Mouse (Mus musculus): ENCODE data around the gene Adap1. TPM values are rescaled to one million over a fixed set of nuclear protein-coding genes. Genes with fewer than 3 reads are reported as not detected.
"Not testable (repeated sequence)": the region's sequence is repeated elsewhere in the genome, so short reads cannot be mapped to it uniquely, and the experiment has no call there.

Adap1 gene
- total RNA-seq, 4 experiments from 2014 or later: 2.5 to 7.0 (median 3.9) TPM

DNA sequence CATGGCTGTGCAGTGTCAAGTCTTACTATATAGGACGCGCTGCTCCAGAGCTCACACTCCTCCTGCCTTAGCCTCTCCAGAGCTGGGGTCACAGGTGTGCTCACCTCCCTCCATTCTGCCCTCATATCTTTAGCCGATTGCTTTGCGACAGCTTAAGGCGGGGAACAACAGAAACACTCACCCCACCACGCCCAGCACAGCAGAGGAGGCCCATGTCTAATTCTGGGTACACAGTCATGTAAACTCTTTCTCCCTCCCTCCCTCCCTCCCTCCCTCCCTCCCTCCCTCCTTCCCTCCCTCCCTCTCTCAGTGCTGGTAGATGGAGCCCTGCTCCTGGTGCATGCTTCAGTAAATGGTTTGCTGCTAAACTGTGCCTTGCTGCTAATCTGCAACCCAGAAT lies 24.3 kb upstream of the Adap1 start:
- no peak for DNase-seq

DNA sequence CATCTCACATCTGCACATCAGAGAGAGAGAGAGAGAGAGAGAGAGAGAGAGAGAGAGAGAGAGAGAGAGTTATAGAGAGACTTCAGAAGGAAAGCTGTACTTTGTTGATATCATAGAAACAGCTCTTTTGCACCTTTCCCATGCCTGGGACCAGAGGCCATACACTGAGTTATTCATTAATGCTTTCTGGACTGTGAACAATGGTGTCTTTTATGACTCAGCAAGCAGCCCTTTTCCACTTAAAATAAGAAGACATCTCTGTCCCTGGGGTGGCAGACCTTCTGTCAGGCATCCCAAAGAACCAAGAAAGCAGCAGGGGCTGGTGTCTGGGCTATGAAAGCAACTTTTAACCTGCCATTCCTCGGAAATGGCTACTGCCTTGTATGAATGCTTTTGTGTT lies 21.8 kb upstream of the Adap1 start:
- DNase-seq: no peak

DNA sequence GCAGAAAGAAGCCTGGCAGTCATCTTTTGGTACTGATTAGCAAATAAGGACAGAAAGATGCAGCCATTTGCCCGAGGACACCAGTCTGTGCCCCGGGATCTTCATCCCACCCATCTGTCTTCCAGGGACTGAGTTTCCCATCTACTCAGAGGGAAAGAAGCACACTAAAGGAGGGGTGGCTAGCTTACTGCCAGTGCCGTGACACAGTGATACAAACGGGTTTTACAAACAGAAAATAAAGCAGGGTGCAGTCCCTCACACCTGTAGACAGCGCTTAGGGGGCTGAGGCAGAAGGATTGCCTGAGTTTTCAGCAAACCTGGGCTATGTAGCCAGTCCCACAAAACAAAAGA lies 19.9 kb upstream of the Adap1 start:
- no peak for DNase-seq

DNA sequence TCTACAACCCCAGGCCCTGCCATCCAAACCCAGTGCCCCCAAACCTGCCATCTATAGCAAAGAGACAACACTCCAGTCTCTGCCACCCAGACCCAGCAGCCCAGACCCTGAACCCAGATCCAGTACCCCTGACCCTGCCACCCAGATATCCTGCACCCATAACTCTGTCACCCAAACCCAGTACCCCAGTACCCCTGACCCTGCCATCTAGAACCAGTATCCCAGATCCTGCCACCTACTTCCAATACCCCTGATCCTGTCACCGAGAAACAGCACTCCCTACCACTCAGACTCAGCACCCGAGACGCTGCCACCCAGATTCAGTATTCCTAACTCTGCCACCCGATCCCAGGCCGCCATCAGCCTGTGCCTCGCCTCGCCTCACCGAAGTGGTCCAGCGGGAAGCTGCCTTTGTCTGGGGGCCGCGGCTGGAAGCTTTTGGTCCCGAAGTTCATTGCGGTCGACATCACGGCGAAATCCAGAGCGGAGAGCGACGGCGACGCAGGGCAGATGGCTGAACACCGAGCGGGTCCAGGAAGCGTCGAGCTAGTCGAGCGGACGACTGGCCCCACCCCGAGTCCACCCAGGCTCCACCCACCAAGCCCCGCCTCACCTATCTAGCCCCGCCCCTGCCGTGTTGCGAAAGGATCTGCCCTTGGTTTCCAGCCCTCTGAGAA lies 19.4 kb upstream of the Adap1 start:
- peak; percentile 95 for DNase-seq

DNA sequence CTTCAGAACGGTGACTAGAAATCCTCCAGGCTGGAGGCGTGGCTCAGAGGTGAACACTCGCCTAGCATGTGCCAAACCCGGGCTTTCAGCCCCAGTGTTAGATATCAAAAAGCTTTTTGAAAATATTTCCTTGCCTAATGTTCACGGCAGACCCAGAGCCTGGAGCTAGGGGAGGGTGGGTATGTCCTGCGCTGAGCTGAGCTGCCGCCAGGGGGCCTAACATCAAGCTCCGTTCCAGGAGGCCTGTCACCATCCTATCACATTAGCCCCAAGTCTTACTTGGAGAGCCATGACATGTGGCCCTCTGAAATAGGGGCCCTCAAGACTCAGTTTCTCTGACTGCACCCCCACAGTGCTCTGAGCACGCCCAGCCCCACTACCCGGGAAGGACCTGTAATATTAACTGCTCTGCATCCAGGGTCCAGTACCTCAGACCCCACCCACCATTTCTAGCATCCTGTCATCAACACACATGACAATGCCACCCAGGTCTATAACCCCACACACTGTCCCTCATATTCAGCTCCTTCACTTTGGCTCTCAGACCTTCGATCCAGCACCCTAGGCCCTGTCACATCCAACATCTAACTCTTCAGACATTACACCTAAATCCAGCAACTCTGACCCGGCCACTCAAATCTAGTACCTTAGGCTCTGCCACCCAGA lies 18.7 kb upstream of the Adap1 start:
- peak; percentile 50 for DNase-seq

DNA sequence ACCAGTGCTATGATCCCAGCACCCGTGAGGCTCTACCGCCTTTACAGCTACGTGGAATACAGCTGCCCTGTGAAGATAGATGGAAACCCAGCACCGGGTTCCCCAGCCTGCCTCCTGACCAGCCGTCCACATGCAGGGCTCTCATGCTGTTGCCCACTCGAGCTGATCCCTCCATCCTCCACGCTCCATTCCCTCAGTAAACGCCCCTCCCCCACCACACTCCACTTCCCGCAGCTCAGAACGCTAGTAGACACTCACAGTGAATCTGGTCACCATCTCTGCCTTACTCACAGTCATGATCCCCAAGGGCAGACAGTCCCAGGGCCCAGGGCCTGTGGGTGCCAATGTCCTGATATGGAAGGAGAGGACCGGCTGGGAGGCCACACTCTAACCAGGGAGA lies 13.5 kb upstream of the Adap1 start:
- no peak for DNase-seq

DNA sequence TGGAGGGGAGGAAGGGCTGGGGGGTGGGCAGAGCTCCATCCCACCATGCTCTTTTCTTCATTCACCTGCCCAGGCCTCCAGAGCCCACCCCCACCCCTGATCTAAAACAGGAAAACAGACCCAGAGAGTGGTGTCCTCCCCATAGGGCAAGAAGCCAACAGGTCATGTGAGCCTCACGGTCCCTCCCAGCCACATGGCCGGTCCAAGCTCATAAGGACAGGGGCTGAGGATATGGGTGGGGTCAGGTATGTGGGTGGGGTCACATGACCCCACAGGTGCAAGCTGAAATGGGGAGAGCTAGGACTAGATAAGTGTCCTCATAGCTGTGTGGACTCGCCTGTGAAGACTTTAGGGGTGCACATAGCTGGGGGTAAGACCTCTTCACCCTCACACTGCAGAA lies 13.0 kb upstream of the Adap1 start:
- DNase-seq: no peak

DNA sequence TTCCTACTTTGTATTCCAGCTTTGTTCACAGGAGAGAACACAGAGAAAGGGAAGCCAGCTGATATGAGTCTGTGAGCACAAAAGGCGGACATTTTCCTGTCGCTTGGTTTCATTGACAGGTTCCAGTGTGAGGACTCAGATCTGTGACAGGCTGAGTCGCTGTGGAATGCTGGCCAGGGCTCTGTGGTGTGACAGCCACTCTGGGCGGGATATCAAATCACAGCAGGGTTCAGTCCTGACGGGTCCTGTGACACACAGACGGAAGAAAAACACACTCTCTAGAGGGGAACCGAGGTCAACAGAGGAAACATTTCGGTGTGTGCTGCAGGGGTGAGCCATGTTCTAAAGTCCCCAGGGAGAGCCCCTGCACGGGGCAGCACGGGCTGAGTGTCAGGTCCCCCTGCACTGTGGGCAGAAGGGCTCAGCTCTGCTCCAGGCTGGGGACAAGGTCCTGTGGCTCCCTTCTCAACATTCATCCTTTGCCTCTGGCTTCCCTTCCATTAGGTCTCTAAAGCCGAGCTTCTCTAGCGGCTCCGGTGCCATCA lies 12.5 kb upstream of the Adap1 start:
- no peak for DNase-seq

DNA sequence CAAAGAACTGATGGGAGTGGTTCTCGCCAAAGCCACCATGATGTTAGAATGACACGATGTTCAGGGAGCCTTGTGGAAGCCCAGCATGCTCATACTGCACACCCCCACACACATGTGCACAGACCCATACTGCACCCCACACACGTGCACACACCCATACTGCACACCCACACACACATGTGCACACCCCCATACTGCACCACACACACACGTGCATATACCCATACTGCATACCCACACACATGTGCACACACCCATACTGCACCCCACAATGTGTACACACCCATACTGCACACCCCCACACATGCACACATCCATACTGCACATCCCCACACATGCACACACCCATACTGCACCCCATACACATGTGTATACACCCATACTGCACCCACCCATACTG lies 10.2 kb upstream of the Adap1 start:
- no peak for DNase-seq

DNA sequence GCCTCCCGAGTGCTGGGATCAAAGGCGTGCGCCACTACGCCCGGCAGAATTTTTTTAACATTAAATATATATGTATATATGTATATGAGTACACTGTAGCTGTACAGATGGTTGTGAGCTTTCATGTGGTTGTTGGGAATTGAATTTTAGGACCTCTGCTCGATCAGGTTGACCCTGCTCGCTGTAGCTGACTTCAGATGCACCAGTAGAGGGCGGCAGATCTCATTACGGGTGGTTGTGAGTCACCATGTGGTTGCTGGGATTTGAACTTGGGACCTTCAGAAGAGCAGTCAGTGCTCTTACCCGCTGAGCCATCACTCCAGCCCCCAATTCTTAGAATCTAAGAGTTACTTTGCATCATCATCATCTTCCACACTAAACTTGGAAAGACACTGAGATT lies 9.0 kb upstream of the Adap1 start:
- DNase-seq: not testable (repeated sequence)

DNA sequence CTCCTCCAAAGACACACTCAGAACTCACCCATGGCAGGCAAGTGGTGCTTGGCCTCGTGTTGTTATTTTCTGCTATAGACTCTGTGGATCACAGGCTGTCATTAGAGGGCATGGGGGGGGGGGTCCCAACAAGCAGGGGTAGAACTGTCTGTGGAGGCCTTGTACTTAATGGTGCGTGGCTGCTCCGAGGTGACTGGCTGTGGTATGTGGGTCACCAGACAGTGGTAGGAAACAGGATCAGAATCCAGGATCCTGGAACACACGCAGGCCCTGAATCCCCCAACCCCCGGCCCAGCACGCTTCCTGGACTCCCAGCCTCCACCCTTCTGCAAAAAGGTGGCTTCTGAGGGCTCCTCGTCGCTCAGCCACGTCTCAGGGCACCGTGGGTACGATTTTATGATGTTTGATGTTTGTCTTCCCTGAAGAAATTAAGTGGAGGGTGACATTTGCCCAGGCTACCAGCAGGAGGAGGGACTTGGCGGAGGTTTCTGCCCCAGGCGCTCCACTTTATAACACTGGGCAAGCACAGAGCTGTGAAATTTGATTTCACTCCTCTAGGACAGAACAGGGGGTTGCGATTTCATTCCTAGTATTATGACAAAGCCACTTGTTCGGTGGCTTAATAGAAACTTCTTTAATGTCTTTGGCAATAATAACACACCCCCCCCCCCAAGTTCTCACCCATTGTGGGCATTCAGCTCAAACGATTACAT lies 8.0 kb upstream of the Adap1 start:
- DNase-seq: no peak

DNA sequence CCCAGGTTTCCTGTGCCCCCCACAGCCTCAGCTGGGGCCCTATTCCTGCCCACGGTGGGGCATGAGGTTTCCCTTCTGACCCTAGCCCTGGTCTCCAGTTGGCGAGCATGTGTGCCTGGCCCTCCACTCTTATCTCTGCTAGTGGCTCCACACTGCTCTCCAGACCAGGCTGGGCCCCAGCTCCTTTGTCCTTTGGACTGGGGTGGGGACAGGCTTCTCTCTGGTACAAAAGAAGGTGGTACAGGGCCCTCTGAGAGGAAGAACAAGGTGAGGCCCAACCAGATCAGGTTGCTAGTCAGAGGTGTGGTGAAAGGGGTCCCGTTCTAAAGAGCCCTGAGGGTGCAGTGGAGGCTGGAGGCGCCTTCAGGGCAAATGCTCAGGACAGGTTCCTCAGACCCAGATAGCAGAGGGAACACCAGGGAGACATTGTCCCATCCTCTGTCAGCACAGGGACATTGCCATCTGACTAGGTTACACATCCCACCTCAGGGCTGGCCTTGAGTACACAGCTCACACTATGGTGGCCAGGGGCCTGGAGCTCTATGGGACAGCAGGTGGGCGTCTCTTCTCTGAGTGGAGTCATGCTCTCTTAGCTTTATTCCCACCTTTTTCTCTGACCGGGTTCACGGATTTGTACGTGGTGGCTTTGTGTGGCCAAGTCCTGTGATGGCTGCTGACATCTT lies 7.3 kb upstream of the Adap1 start:
- DNase-seq: no peak

DNA sequence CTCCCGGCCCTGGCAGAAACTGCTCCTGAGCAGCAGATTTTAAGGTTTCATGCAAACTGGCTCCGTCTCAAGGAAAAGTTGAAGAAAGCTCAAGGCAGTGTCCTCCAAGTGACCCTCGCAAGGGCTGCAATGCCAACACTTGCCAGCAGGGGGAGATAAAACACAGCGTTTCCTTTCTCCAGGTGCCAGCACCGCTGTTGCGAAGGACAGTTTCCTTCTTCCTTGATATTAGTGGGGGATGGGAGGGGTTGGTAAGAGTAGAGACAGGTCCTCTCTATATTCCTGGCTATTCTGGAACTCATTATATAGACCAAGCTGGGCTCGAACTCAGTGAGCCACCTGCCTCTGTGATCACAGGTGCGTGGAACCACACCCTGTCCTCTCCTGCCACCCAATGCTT lies 6.3 kb upstream of the Adap1 start:
- DNase-seq: peak; percentile 57

DNA sequence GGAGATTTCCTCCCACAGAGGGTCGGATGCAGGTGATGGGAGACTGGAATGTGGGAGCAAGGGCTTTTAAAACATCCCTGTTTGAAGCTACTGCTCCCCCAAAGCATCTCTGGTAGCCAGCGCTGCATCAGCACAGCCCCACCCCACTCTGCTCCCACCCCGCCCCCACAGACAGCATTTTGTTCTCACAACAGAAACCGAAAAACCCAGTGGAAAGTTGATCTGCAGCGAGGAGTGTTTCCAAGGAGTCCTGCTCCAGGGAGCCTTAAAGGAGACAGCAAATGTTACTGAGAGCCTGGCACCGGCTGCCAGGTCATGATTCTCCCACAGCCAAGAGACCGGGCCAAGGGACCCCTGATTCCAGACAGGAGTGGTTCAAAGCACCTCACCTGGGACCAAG lies 5.3 kb upstream of the Adap1 start:
- no peak for DNase-seq

DNA sequence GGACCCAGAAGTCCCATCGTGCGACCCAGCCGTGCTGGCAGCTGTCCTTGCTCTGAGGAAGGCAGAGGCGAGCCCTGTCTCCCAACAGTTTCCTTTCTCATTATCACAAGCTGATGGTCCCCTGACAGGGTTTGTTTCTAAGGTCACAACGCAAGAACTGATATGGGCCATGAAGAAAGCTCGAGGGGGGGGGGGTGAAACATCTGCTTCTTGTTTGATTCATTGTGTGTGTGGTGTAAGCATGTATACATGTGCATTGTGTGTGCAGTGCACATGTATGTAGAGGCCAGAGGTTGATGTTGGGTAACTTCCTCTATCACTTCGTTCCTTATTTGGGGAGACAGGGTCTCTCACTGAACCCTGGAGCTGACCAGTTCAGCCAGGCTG lies 2.2 kb upstream of the Adap1 start:
- DNase-seq: no peak

DNA sequence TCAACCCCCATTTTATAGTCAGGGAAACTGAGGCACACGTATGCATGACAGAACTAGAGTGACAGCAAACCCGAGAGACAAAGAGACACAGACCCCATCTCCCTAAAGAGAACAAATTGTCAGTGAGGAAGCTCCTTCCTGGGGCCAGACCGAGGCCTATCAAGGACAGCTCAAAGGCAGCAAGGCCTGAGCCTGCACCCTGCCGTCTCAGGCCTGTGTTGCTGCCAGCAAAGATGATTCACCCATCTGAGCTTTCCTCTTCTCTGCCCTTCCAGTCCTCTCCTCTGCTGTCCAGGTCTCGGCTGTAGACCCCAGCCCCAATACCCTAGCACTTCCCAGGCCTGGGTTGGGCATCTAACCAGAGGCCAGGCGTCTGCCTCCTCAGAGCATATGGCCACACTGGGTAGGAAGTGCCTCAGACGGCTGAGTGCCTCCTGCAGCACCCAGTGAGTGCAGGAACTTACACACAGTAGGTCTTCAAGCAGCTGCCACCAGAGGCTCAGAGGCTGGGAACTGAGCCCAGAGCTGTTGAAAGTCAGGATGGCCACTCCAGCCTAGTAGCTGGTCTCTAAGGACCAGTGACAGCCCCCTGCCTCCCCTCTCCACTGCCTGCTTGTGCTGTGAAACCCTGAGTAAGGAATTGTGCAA lies 1.7 kb upstream of the Adap1 start:
- DNase-seq: no peak

DNA sequence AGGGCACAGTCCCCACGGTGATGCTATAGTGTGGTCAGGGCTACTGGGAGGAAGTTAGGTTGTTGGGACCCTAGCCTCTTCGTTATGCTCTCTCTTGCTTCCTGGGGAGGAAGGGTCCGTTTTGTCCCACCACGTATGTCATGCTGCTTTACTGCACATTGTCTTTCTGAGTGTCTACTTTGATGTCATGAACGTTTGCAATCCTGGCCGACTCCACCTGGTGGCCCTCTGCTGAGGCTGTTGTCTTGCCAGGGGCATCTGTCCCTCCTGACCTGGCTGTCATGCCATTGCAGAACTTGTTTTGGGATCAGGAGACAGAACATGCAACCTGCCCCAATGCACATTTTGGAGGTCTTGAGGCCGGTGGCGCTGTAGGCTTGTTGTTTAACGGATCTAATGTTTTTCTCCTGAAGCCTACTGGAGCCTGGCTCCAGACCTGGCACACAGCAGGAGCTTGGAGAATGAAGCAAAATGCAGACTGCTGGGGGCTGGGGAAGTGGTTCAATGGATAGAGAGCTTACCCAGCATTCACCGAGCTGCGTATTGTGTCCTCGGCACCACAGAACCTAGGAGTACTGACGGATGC lies 782 bp upstream of the Adap1 start:
- no peak for DNase-seq

DNA sequence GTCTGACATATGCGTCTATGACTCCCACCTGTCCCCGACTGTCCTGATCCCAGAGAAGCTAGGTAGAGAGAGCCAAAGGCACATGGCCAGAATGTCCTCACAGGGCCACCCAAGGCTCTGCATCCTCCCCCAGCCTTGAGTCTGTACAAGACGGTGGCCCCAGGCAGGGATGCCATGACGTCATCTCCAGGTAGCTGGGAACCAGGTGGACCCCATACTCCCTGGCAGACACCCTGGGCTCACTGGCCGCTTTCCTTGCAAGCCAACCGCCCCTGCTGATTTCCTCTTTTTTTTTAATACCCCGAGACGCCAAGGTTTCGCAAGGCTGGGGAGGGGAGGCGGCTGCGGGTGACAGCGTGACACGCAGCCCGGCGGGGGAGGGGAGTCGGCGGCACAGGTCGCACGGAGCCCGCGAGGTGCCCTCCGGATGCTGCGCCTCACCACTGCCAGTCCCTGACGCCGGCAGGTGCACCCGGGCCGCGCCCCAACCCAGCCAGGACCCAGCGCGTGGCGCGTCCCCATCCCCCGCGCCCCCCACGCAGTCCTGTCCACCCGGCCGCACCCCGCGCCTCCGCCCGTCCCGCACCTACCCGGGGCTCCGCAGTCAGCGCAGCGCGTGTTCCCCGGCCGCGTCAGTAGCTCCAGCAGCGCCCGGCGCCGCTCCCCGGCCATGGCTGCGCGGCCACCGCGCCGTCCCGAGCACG lies 579 bp downstream of the Adap1 start:
- no peak for DNase-seq

DNA sequence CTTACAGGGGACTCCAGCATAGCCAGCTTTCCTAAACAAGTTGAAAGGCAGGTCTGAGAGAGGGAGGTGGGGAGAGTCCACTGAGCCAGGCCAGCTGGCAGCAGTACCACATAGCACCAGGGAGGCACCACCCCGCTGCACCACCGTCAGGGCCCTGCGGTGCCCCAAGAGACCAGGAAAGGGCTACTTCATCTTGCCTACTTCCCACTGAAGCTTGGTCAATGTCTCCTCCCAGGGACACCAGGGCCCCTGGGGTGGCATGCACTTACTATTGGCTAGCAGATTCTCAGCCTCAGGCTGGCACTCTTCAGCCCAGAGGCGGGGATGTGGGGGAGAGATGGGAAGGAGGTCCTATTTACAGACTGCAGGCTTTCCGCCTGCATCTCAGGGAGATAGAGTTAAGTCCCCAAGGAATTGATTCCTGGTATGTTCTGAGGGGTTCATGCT lies 1.4 kb downstream of the Adap1 start:
- no peak for DNase-seq

DNA sequence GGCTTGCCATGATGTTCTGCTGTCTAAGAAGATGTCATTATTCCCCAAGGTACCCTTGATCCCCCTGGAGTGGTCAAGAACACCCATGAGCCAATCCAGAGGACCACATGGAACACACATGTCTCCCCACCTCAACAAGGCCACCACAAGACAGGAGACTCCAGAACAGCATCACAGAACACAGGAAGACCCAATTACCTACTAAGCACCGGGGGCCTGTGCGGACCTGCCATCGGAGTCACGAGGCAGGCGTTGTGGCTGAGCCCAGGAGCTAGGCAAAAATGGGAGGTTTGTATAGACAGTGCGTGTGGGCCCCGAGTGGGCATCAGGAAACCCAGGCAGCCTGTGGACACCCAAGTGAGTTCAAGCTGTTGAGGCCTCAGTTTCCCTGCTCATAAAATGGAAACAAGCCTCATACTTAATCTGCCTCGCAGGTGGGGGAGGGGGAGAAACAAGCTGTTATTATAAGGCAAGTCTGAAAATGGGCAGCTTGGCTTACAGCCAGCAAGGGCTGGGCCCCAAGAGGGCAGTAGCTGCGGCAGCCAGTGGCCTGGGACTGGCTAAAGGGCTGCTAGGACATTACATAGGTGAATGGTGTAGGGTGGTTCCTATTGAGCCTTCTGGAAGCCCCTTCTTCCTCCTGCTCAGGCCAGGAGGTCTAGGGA lies 2.0 kb downstream of the Adap1 start:
- no peak for DNase-seq

DNA sequence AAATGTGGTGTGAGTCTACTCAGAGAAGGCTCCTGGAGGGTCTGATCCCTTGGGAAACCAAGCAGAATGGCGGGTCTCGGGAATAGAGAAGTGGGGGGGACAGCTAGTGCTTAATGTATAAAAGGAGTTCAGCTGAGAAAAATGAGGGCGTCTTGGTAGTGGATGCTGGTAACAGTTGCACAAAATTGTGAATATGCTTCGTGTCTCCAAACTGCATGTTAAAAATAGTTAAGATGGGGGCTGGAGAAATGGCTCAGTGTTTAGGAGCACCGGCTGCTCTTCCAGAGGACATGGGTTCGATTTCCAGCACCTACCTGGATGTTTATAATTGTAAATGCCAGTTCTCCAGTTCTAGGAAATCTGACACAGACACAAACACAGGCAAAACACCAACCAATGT lies 4.1 kb downstream of the Adap1 start:
- DNase-seq: no peak

Data from adrenal gland, adult 8-10 months (tissue).